Mouse (Mus musculus): ENCODE measurements at regions not wholly inside any gene's neighbourhood (a gene's known extent, or its start where the extent isn't known, plus 50 kb on each side); places are given as distances from the start of the nearest gene placed in this dataset.
"Not testable (repeated sequence)": the region's sequence is repeated elsewhere in the genome, so short reads cannot be mapped to it uniquely, and the experiment has no call there.

DNA sequence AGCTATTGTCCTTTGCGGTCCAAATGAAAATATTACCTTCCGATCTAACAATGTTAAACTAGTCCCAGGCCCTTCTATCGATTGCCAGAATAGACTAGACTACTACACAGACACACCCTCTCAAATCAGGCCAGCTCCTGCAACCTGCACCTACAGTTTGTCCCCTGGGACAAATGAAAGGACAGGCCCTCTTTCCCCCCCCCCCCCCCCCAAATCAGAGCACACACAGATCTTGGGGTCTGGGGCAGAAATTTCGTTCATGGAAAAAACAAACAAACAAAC lies 77.8 kb downstream of the BC107364 start:
- H3K36me3 ChIP-seq; H3K4me3 ChIP-seq (replicated peaks); H3K4me2 ChIP-seq; ATAC-seq (replicated peaks; ENCODE audit: low FRiP score); H3K27ac ChIP-seq; H3K4me1 ChIP-seq; H3K9me3 ChIP-seq (replicated peaks); H3K27me3 ChIP-seq; H3K9ac ChIP-seq: not testable (repeated sequence)
- no CpG with 5 or more reads among the region's 4 CpGs for WGBS

DNA sequence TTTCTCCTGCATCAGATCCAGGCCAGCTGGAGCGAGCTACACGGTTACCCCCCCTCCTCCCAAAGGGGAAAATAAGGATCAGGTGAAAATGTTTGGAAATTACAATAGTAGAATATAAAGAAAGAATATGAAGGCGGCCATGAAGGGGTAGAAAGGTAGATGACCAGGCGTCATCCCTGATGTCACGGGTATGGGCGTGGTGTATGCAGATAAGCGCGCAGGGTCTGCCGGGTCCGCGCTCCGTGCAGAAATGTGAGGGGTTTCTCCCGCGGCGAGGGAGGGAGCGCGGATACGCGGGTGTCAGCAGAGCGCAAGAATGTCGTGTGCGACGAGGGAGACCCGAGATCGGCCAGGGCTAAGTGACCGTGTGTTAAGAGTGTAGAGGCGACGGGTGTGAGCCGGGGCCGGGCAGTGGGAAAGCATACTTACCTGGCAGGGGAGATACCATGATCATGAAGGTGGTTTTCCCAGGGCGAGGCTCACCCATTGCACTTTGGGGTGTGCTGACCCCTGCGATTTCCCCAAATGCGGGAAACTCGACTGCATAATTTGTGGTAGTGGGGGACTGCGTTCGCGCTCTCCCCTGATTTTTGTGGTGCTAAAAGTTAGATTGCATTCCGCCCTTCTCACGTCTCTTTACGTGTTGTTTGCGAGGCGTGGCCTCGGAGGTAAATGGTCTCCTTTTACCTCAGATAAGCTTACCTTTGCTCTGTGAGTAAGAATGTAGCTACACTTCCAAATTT lies 78.3 kb downstream of the BC107364 start:
- not testable (repeated sequence) for H3K36me3 ChIP-seq; H3K9me3 ChIP-seq (replicated peaks); H3K27ac ChIP-seq; H3K9ac ChIP-seq; H3K4me1 ChIP-seq; H3K27me3 ChIP-seq; H3K4me3 ChIP-seq (replicated peaks); H3K4me2 ChIP-seq
- WGBS = 15% methylated on average over 2 of the region's 43 CpGs
- peak; percentile 88 for ATAC-seq (replicated peaks; ENCODE audit: low FRiP score)

DNA sequence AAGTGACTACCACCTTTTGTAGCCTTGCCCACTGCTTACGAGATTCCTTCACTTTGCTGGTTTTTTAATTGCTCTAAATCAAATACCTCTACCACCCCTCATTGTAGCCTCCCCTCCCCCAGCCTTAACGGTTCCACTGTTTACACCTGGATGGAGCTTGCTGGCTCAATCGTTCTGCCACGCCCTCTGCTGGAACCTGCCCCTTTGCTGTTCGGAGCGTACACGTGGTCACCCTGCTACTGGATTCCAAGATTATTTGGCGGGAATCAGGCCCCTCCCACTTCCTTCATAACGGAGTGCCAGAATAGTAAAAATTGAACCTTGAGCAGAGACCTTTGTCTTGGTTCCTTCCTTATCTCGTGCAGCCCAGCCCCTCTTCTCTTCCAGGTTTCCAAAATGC lies 68.8 kb upstream of the Fcgr1 start:
- H3K36me3 ChIP-seq; H3K4me3 ChIP-seq (replicated peaks); H3K9me3 ChIP-seq (replicated peaks); ATAC-seq (replicated peaks; ENCODE audit: low FRiP score); H3K27ac ChIP-seq; H3K4me2 ChIP-seq; H3K4me1 ChIP-seq; H3K9ac ChIP-seq: not testable (repeated sequence)
- WGBS = 34% methylated on average over 10 of the region's 10 CpGs
- peaks cover 29% of the 10 kb centered on the region for H3K27me3 ChIP-seq

DNA sequence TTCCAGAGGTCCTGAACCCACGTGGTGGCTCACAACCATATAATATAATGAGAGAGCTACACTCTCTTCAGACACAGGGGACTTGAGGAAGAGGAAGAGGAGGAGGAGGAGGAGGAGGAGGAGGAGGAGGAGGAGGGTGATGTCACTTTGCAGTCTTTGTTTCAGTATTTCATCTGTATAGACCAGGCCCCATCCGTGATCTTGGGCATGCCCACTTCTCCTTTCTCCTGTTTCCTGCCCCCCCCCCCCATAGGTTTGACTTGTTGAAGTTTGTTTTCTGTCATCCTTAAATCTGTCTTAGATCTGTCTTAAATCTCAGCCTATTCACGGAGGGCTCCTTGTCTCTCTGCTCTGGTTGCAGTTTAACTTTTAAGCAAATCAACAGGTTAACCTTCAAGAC lies 67.0 kb upstream of the Fcgr1 start:
- Histone ChIP-seq H3K4me3 (replicated peaks) (no peak overlapping the region), H3K4me1 (no peaks in the 10 kb centered on the region), H3K4me2 (no peak overlapping the region), H3K27me3 (peaks cover 29% of the 10 kb centered on the region), H3K36me3 (no peaks in the 10 kb centered on the region), H3K9me3 (replicated peaks) (no peaks in the 10 kb centered on the region; the same call in 1 of the 2 replicates), H3K9ac (no peak overlapping the region), H3K27ac (no peak overlapping the region)
- 58% methylated on average over 2 of the region's 3 CpGs for WGBS
- 0 out of 2 replicates have a peak, but pooled peaks have one; percentile 29 for ATAC-seq (replicated peaks; ENCODE audit: low FRiP score)

DNA sequence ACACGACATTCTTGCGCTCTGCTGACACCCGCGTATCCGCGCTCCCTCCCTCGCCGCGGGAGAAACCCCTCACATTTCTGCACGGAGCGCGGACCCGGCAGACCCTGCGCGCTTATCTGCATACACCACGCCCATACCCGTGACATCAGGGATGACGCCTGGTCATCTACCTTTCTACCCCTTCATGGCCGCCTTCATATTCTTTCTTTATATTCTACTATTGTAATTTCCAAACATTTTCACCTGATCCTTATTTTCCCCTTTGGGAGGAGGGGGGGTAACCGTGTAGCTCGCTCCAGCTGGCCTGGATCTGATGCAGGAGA lies 66.4 kb upstream of the Fcgr1 start:
- peak; percentile 88 for ATAC-seq (replicated peaks; ENCODE audit: low FRiP score)
- peaks cover 29% of the 10 kb centered on the region for H3K27me3 ChIP-seq
- not testable (repeated sequence) for H3K4me2 ChIP-seq; H3K36me3 ChIP-seq; H3K4me1 ChIP-seq; H3K9ac ChIP-seq; H3K27ac ChIP-seq; H3K9me3 ChIP-seq (replicated peaks); H3K4me3 ChIP-seq (replicated peaks)
- 4% methylated on average over 2 of the region's 21 CpGs for WGBS

DNA sequence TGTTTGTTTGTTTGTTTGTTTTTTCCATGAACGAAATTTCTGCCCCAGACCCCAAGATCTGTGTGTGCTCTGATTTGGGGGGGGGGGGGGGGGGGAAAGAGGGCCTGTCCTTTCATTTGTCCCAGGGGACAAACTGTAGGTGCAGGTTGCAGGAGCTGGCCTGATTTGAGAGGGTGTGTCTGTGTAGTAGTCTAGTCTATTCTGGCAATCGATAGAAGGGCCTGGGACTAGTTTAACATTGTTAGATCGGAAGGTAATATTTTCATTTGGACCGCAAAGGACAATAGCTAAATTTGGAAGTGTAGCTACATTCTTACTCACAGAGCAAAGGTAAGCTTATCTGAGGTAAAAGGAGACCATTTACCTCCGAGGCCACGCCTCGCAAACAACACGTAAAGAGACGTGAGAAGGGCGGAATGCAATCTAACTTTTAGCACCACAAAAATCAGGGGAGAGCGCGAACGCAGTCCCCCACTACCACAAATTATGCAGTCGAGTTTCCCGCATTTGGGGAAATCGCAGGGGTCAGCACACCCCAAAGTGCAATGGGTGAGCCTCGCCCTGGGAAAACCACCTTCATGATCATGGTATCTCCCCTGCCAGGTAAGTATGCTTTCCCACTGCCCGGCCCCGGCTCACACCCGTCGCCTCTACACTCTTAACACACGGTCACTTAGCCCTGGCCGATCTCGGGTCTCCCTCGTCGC lies 65.9 kb upstream of the Fcgr1 start:
- peaks cover 29% of the 10 kb centered on the region for H3K27me3 ChIP-seq
- not testable (repeated sequence) for H3K27ac ChIP-seq; H3K4me3 ChIP-seq (replicated peaks); H3K4me2 ChIP-seq; H3K4me1 ChIP-seq; H3K36me3 ChIP-seq; H3K9me3 ChIP-seq (replicated peaks); H3K9ac ChIP-seq
- ATAC-seq (replicated peaks; ENCODE audit: low FRiP score) = peak; percentile 83
- no CpG with 5 or more reads among the region's 26 CpGs for WGBS

DNA sequence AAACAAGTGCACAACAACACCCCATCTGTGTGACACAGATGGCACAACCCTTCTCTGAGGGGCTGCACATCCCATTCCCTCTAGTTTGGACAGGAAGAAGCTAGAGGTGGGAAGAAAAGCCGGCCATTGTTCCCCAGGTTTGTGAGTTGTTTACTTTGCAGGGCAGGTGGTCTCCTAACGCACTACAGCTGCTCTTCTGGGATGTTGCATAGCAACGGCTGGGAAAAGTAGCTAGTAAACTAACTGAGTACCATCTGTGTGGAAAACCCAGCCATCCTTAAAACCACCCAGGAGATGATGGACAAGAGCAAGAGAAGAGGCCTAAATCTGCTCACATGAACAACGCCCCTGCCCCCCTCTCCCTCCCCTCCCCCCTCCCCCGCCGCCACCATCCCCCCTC lies 57.9 kb upstream of the Fcgr1 start:
- not testable (repeated sequence) for ATAC-seq (replicated peaks; ENCODE audit: low FRiP score); H3K27me3 ChIP-seq; H3K4me1 ChIP-seq; H3K4me3 ChIP-seq (replicated peaks); H3K27ac ChIP-seq; H3K9ac ChIP-seq; H3K4me2 ChIP-seq; H3K9me3 ChIP-seq (replicated peaks); H3K36me3 ChIP-seq
- WGBS = no CpG with 5 or more reads among the region's 6 CpGs

DNA sequence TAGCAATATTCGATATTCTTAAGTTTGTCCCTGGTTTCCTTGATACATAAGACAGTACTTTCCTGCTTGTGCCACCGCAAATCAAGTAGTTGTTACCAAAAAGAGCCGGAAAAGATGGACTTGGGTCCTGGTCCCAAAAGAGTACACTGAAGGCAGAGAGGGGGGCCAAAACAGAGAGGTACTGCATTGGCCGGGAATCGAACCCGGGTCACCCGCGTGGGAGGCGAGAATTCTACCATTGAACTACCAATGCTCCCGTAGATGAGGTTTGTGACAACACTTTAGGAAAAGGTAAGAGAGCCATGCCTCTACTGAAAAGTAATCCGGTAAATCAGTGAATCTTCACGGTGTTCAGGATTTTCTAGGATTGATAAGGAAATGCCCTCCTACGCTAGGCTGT lies 57.2 kb upstream of the Fcgr1 start:
- not testable (repeated sequence) for H3K36me3 ChIP-seq; H3K4me3 ChIP-seq (replicated peaks); H3K27ac ChIP-seq; H3K4me1 ChIP-seq; ATAC-seq (replicated peaks; ENCODE audit: low FRiP score); H3K9me3 ChIP-seq (replicated peaks); H3K9ac ChIP-seq; H3K27me3 ChIP-seq; H3K4me2 ChIP-seq
- no CpG with 5 or more reads among the region's 13 CpGs for WGBS

DNA sequence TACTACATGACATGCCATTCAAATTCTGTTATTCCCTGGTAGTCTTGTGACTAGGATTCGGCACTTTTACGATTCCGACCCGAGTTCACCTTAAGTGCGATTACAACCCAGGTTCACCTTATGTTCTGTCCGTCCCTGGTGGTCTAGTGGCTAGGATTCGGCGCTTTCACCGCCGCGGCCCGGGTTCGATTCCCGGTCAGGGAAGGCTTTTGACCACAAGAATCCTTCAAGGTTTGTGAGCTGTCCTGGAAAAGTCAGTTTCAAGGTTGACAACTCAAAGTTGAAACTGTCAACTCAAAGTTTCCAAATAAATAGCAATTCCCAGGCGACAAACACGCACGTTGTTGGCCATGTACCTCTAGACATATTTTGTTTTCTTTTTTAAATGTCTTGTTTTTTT lies 52.8 kb upstream of the Fcgr1 start:
- H3K4me2 ChIP-seq; H3K27ac ChIP-seq; ATAC-seq (replicated peaks; ENCODE audit: low FRiP score); H3K4me1 ChIP-seq; H3K36me3 ChIP-seq; H3K4me3 ChIP-seq (replicated peaks); H3K9me3 ChIP-seq (replicated peaks); H3K9ac ChIP-seq: not testable (repeated sequence)
- WGBS = no CpG with 5 or more reads among the region's 17 CpGs
- H3K27me3 ChIP-seq = peaks cover 33% of the 10 kb centered on the region

DNA sequence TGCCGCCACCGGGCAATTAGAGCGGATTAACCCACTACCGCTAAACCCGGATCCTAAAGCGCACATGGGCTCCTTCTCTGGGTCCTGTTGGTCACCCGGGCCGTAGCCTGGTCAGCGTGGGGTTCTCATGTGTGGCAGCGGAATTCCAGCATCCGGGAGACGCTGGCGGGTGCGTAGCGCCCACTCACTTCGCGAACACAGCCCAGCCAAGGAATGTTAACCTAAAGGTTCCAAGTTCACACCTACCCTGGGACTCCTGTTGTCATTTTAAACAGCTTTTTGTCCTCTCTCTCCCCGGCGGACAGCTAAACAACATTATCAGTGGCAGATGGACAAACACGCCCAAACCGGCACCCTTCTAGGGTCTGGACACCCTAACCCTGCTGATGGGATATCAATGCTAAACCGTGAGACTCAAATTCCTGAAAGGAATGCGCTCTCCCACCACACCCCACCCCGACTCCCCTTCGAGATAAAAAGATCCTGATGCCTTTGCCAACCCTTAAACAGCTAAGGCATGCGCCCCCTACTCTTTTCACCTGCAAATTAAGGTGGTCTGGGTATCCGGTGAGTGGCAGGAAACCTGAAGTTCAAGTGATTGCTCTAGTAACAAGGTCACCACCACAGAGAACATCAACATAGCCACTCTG lies 49.8 kb upstream of the Fcgr1 start:
- no peak overlapping the region for H3K4me3 ChIP-seq (replicated peaks)
- no peaks in the 10 kb centered on the region for H3K36me3 ChIP-seq
- H3K4me1 ChIP-seq = no peaks in the 10 kb centered on the region
- WGBS = 1% methylated on average over 27 of the region's 27 CpGs
- H3K27ac ChIP-seq = no peak overlapping the region
- no peaks in the 10 kb centered on the region for H3K9me3 ChIP-seq (replicated peaks)
- peaks cover 59% of the 10 kb centered on the region for H3K27me3 ChIP-seq
- no peak for ATAC-seq (replicated peaks; ENCODE audit: low FRiP score)
- H3K4me2 ChIP-seq = no peak overlapping the region
- no peak overlapping the region for H3K9ac ChIP-seq

Measured in kidney, embryonic 15.5 days (tissue).